Mouse (Mus musculus): ENCODE data around the gene Kdm1b. TPM values are rescaled to one million over a fixed set of nuclear protein-coding genes. Genes with fewer than 3 reads are reported as not detected.

The Kdm1b gene
- polyA plus RNA-seq, 1 experiment from 2014 or later, result 20.4 TPM

DNA sequence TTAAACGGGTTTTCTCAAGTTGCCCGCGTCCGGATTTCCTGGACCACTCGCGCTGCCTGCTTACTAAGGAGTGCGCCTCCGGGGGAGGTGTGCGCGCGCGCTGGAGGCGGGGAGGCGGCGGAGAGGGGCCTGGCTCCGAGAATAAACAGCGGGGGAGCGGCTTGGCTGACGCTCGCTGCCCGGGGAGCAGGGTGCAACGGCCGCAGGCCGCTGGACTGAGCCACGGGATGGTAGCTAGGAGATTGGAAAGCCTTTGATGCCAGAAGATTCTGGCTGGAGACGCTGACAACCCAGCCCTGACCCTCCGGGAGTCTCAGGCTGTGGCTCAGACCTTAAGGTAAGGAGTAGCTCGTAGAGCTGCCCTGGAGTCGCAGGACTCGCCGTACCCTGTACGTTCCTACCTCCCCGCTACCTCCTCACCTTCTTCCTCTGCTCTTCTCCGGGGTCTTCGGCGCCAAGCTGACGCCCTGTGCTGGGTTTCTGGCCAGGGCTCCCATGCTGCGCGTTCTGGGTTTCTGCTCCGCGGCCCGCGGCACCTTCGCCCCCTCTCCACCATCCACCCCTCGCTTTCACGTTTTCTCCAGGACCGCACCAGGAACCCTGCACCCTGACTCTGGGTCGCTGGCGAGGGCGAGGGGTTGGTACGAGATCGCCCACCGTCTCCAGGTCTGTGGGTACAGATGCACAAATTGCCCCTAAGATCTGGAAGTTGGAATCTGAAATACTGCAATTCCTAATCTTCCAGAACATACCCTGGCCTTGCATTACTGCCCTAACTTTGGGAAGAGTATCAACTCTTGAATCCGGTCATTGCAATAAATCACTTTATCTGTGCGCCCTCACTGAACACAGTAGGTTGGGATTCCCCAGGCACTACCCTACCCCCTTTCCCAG lies 79.5 kb downstream of the Kdm1b start, which contains the start of gene Rnf144b:
Gene Rnf144b, plus strand, starts transcription at position 120 of the 894 bp plus-strand sequence.
- Histone ChIP-seq H3K36me3 (ENCODE audit: control insufficient read depth, insufficient read depth, low read length) (no peaks in the 10 kb centered on the region), H3K4me2 (ENCODE audit: low read depth, low read length, severe bottlenecking) (peak within 1 kb of the TSS; percentile 99), H3K27me3 (ENCODE audit: control insufficient read depth, insufficient read depth, low read length) (peaks cover 17% of the 10 kb centered on the region), H3K4me1 (replicated peaks; ENCODE audit: control insufficient read depth, insufficient read depth, low read length) (peaks cover 7% of the 10 kb centered on the region), H3K4me3 (ENCODE audit: low read depth, low read length) (peak within 1 kb of the TSS; percentile 49), H3K9me3 (ENCODE audit: control insufficient read depth, low read length) (no peaks in the 10 kb centered on the region), H3K27ac (ENCODE audit: low read depth, low read length) (no peak within 1 kb of the TSS), H3K9ac (ENCODE audit: low read length) (peak within 1 kb of the TSS; percentile 41)
- DNase-seq (ENCODE audit: low spot score) (peak; percentile 67), ATAC-seq (replicated peaks; ENCODE audit: low FRiP score) (no peak)
- WGBS, result 2% methylated on average over 54 of the region's 55 CpGs

DNA sequence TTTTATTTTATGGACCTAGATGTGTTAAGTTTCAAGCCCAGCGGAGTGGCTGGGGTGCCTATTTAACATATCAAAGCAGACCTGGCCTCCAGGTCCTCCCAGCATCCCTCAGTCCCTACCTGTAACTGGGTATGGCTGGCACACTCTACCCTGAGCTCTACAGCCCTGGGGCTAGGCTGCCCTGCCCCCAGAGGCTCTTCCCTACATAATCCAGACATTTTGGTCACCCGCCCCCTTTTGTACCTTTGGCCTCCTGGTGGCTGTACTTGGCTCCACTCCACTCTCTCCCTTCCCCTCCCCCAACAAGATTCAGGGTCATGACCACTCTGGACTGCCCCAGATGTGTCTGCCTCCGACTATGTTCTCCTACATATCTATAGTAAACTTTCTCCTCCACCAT lies 81.2 kb downstream of the Kdm1b start:
- Histone ChIP-seq H3K27ac (ENCODE audit: low read depth, low read length) (no peak overlapping the region), H3K9me3 (ENCODE audit: control insufficient read depth, low read length) (no peaks in the 10 kb centered on the region), H3K4me1 (replicated peaks; ENCODE audit: control insufficient read depth, insufficient read depth, low read length) (peaks cover 7% of the 10 kb centered on the region), H3K36me3 (ENCODE audit: control insufficient read depth, insufficient read depth, low read length) (no peaks in the 10 kb centered on the region), H3K27me3 (ENCODE audit: control insufficient read depth, insufficient read depth, low read length) (peaks cover 17% of the 10 kb centered on the region), H3K4me3 (ENCODE audit: low read depth, low read length) (no peak overlapping the region), H3K9ac (ENCODE audit: low read length) (no peak overlapping the region), H3K4me2 (ENCODE audit: low read depth, low read length, severe bottlenecking) (no peak overlapping the region)
- ATAC-seq (replicated peaks; ENCODE audit: low FRiP score), result no peak
- no peak for DNase-seq (ENCODE audit: low spot score)
- WGBS, result 41% methylated on average over 3 of the region's 3 CpGs

DNA sequence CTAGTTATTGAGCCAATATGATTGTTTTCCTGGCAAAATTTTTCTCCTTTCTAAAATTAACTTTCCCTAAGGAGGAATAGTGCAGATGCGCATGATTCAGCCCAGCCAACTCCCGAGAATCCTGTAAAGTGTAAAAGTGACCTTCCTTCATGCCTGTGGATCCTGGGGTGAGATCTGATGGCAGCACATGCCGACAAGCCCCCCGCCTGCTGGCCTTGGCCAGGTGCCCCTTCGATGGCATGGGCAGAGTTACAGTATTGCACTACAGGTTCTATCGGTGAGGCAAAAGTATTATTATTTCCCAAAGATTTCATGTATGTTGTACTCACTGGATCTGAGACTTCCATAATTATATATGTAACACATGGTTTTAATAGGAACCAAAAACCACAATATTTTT lies 81.7 kb downstream of the Kdm1b start:
- Histone ChIP-seq H3K4me1 (replicated peaks; ENCODE audit: control insufficient read depth, insufficient read depth, low read length) (peaks cover 7% of the 10 kb centered on the region), H3K27ac (ENCODE audit: low read depth, low read length) (no peak overlapping the region), H3K27me3 (ENCODE audit: control insufficient read depth, insufficient read depth, low read length) (peaks cover 17% of the 10 kb centered on the region), H3K4me3 (ENCODE audit: low read depth, low read length) (no peak overlapping the region), H3K4me2 (ENCODE audit: low read depth, low read length, severe bottlenecking) (no peak overlapping the region), H3K36me3 (ENCODE audit: control insufficient read depth, insufficient read depth, low read length) (no peaks in the 10 kb centered on the region), H3K9me3 (ENCODE audit: control insufficient read depth, low read length) (no peaks in the 10 kb centered on the region), H3K9ac (ENCODE audit: low read length) (no peak overlapping the region)
- WGBS, result 87% methylated on average over 6 of the region's 6 CpGs
- ATAC-seq (replicated peaks; ENCODE audit: low FRiP score) (no peak), DNase-seq (ENCODE audit: low spot score) (no peak)

DNA sequence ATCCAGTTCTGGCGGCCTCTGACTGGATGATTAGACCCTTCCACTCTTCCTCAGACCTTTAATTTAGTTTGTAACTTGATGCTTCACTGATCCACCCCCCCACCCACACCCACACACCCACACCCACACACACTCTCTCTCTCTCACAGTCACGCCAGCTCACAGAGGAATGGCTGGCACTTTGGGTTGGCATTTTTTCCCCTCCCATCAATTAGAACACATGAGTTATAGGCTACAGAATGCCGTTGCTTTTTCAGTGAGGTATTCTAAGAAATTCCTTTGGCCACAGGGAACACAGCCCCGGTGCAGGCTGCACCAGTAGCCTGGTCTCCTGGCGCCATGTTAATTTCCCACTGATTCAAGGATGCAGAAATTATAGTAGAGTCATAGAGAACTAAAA lies 82.3 kb downstream of the Kdm1b start:
- Histone ChIP-seq H3K36me3 (ENCODE audit: control insufficient read depth, insufficient read depth, low read length) (no peaks in the 10 kb centered on the region), H3K9me3 (ENCODE audit: control insufficient read depth, low read length) (no peaks in the 10 kb centered on the region), H3K4me2 (ENCODE audit: low read depth, low read length, severe bottlenecking) (no peak overlapping the region), H3K27ac (ENCODE audit: low read depth, low read length) (no peak overlapping the region), H3K4me1 (replicated peaks; ENCODE audit: control insufficient read depth, insufficient read depth, low read length) (peaks cover 7% of the 10 kb centered on the region), H3K9ac (ENCODE audit: low read length) (no peak overlapping the region), H3K4me3 (ENCODE audit: low read depth, low read length) (no peak overlapping the region), H3K27me3 (ENCODE audit: control insufficient read depth, insufficient read depth, low read length) (peaks cover 17% of the 10 kb centered on the region)
- 82% methylated on average over 5 of the region's 5 CpGs for WGBS
- DNase-seq (ENCODE audit: low spot score), result no peak
- no peak for ATAC-seq (replicated peaks; ENCODE audit: low FRiP score)

DNA sequence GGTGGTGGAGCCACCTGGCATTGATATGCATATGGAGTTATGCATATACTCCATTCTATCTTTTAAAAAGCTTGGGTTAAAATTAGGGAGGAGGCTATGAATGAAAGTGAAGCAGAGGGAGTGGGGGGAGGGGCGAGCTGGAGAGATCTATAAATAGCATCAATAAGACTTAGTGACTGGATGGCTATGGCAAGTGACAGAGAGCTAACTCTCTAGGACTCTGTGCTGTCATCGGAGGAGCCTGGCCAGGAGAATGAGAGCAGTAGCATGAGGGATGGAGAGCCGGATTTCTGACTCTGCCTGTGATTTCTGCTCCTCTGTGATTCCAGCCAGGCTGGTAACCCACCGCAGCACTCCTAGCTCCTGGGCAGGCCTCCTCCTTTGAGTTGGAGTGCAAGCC lies 85.8 kb downstream of the Kdm1b start:
- Histone ChIP-seq H3K4me3 (ENCODE audit: low read depth, low read length) (no peak overlapping the region), H3K4me1 (replicated peaks; ENCODE audit: control insufficient read depth, insufficient read depth, low read length) (no peaks in the 10 kb centered on the region), H3K36me3 (ENCODE audit: control insufficient read depth, insufficient read depth, low read length) (no peaks in the 10 kb centered on the region), H3K9me3 (ENCODE audit: control insufficient read depth, low read length) (no peaks in the 10 kb centered on the region), H3K27me3 (ENCODE audit: control insufficient read depth, insufficient read depth, low read length) (no peaks in the 10 kb centered on the region), H3K4me2 (ENCODE audit: low read depth, low read length, severe bottlenecking) (no peak overlapping the region), H3K27ac (ENCODE audit: low read depth, low read length) (no peak overlapping the region), H3K9ac (ENCODE audit: low read length) (no peak overlapping the region)
- WGBS, result 67% methylated on average over 4 of the region's 4 CpGs
- ATAC-seq (replicated peaks; ENCODE audit: low FRiP score), result no peak
- no peak for DNase-seq (ENCODE audit: low spot score)

DNA sequence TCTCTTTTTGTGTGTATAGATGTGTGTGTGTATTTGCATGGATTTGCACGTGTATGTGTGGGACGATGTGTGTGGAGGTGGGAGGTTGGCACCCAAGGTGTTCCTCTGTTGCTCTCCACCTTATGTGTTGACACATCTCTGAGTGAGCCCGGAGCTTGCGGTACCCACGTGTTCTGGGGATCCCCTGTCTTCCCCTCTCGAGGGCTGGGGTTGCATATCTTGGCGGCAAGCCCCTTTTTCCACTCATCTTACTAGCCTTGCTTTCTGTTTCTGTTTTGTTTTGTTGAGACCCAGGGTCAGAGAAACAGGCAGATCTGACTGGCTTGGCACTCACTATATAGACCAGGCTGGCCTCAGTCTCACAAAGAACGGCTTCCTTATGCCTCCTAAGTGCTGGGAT lies 89.8 kb downstream of the Kdm1b start:
- H3K9ac ChIP-seq (ENCODE audit: low read length), result no peak overlapping the region
- no peak overlapping the region for H3K4me3 ChIP-seq (ENCODE audit: low read depth, low read length)
- DNase-seq (ENCODE audit: low spot score) (no peak), ATAC-seq (replicated peaks; ENCODE audit: low FRiP score) (no peak)
- H3K27me3 ChIP-seq (ENCODE audit: control insufficient read depth, insufficient read depth, low read length), result no peaks in the 10 kb centered on the region
- H3K27ac ChIP-seq (ENCODE audit: low read depth, low read length), result no peak overlapping the region
- WGBS, result 89% methylated on average over 8 of the region's 8 CpGs
- H3K9me3 ChIP-seq (ENCODE audit: control insufficient read depth, low read length), result no peaks in the 10 kb centered on the region
- H3K4me1 ChIP-seq (replicated peaks; ENCODE audit: control insufficient read depth, insufficient read depth, low read length), result no peaks in the 10 kb centered on the region
- H3K4me2 ChIP-seq (ENCODE audit: low read depth, low read length, severe bottlenecking), result no peak overlapping the region
- no peaks in the 10 kb centered on the region for H3K36me3 ChIP-seq (ENCODE audit: control insufficient read depth, insufficient read depth, low read length)

DNA sequence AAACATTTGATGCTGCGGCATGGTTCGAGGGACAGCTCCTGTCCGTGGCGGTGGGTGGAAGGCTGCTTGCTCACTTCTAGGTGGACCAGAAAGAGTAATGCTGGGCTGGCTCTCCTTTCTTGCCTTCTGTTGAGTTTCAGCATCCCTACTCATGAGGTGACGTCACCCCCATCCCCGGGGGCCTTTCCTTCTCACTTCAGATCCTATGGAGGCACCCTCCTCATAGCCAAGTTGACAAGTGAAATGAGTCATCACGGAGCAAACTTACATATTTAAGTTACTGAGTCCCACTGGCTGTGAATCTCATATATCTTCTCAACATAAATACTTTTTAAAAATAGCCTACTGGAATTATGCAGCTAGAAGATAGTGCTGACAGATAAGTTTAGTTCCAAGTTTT lies 91.5 kb downstream of the Kdm1b start:
- 95% methylated on average over 7 of the region's 7 CpGs for WGBS
- no peak overlapping the region for H3K4me2 ChIP-seq (ENCODE audit: low read depth, low read length, severe bottlenecking)
- no peak overlapping the region for H3K9ac ChIP-seq (ENCODE audit: low read length)

More for the DNA sequence above, 91.5 kb downstream of the Kdm1b start:
- Histone ChIP-seq H3K4me3 (ENCODE audit: low read depth, low read length) (no peak overlapping the region), H3K27ac (ENCODE audit: low read depth, low read length) (no peak overlapping the region), H3K4me1 (replicated peaks; ENCODE audit: control insufficient read depth, insufficient read depth, low read length) (no peaks in the 10 kb centered on the region), H3K9me3 (ENCODE audit: control insufficient read depth, low read length) (no peaks in the 10 kb centered on the region), H3K27me3 (ENCODE audit: control insufficient read depth, insufficient read depth, low read length) (no peaks in the 10 kb centered on the region), H3K36me3 (ENCODE audit: control insufficient read depth, insufficient read depth, low read length) (no peaks in the 10 kb centered on the region)
- no peak for DNase-seq (ENCODE audit: low spot score)
- ATAC-seq (replicated peaks; ENCODE audit: low FRiP score), result no peak
